Mouse (Mus musculus): ENCODE data around the gene Tdrkh. TPM values are rescaled to one million over a fixed set of nuclear protein-coding genes. Genes with fewer than 3 reads are reported as not detected.

Tdrkh gene
- total RNA-seq, 4 experiments from 2014 or later, result 5.3 to 6.6 (median 6.1) TPM

DNA sequence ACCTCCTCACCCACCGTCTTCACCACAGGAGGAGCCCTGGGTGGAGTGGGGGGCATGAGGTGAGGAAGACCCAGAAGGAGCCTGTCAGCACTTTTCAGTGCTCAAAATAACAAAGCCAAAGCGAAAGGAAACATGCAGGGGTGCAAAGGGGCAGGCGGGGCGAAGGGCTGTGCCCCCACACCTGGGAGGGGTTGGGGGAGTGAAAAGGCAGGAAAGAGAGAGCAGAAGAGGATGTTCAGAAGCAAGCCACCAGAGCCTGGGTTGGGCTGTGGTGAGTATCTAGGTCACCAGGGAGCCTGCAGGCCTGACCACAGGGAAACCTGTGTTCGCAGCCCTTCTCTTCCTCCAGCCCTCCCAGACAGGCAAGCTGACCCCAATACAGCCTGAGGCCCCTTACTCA, 25.0 kb upstream of the Tdrkh start:
- DNase-seq (ENCODE audit: low spot score in 2 of 2), result no peak

DNA sequence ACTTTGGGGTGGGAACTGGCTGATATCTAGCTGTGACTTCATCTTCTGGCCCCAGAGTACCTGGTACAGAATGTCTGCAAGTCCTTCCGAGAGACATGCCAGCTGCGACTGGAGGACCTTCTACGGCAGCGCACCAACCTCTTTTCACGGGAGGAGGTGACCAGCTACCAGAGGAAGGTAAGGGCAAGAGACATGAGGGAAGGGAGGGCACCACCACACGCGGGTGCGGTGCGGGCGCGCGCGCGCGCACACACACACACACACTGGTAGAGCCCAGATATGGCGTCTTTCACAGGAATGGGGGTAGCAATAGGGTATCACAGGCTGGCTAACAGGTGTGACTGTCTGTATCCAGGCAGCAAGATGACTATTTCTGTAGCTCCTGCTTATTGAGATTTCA, 23.7 kb upstream of the Tdrkh start:
- DNase-seq (ENCODE audit: low spot score in 2 of 2), result no peak

GRCm38 (mm10) chr3:94391001-94391400, 22.1 kb upstream of the Tdrkh start:
- DNase-seq (ENCODE audit: low spot score in 2 of 2), result no peak

- no peak for DNase-seq (ENCODE audit: low spot score in 2 of 2)
Observed at GRCm38 (mm10) chr3:94392128-94392527, 20.9 kb upstream of the Tdrkh start.

DNA sequence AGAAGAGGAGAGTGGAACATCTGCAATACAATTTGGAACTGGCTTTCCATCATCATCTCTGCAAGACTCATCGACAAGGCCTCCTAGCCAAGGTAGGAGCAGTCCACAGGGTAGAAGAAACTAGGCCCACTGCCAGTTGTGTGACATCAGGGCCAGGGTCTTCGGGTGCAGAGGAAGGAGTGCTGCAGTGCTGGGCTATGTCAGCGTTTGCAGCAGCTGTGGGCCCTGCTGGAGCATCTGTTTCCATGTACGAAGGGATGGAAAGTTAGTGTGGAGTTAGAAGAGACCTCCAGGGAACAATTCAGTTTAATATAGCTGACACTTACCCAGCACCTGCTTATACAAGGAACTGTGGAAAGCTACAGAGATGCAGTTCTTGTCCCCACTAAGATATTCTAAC, 20.0 kb upstream of the Tdrkh start:
- DNase-seq (ENCODE audit: low spot score in 2 of 2), result no peak

- DNase-seq (ENCODE audit: low spot score in 2 of 2), result no peak
Observed at GRCm38 (mm10) chr3:94396336-94396735, 16.7 kb upstream of the Tdrkh start.

DNA sequence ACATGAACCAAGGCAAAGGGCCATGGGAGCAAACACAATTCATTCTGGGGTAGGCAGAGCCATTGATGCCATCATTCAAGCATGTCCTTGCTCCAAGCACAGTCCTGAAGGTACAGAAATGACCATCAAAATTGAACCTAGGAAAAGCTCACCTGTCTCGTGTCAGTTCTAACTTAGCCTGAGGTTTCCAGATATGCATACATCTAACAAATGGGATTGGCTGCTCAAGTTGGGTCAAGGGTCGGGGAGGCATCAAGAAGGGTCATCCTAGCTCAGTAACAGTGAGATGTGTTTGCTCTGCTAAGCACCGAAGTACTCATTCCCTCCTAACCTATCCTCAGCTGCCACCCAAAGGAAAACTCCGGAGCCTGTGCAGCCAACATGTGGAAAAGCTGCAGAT, 16.2 kb upstream of the Tdrkh start:
- no peak for DNase-seq (ENCODE audit: low spot score in 2 of 2)

GRCm38 (mm10) chr3:94398217-94398616, 14.9 kb upstream of the Tdrkh start, which contains the start of gene Lingo4:
Gene Lingo4, plus strand, starts transcription at chr3:94398517.
- no peak for DNase-seq (ENCODE audit: low spot score in 2 of 2)

DNA sequence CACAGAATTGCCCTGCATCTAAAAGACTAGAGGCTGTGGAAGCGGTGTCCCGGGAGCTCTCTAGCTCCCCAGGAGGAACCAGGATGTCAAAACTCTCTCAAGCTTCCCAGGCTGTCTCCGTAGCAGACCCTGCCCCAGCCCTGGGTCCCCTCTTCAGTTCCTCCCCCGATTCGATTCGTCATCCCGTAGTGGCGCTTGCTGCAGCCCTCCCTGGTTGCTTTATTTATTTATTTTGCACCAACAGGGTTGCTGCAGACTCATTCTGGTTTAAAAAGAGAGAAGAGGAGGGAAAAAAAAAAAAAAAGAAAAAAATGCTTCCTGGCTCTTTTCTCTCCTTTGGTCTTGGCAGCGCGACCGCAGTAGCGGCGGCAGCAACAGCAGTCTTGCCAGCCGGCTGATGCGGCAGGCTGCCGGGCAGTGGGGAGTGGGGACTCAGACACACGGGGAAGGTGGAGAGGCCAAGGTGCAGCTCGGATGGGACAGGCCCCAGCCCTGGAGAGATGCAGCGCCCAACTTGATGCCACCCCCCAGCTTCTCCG, 14.1 kb upstream of the Tdrkh start:
- DNase-seq (ENCODE audit: low spot score in 2 of 2), result no peak

- no peak for DNase-seq (ENCODE audit: low spot score in 2 of 2)
Observed at GRCm38 (mm10) chr3:94399663-94400310, 13.3 kb upstream of the Tdrkh start.

DNA sequence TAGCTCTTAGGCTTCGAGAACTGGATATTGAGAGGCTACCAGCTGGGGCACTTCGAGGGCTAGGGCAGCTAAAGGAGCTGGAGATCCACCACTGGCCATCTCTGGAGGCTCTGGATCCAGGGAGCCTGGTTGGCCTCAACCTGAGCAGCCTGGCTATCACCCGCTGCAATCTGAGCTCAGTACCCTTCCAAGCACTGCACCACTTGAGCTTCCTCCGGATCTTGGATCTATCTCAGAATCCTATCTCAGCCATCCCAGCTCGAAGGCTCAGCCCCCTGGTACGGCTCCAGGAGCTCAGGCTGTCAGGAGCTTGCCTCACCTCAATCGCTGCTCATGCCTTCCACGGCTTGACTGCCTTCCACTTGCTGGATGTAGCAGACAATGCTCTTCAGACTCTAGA, 10.6 kb upstream of the Tdrkh start:
- peak in 1 of 2 experiments; percentile 37 for DNase-seq (ENCODE audit: low spot score in 2 of 2)

GRCm38 (mm10) chr3:94404366-94405054, 8.6 kb upstream of the Tdrkh start:
- DNase-seq (ENCODE audit: low spot score in 2 of 2), result no peak

GRCm38 (mm10) chr3:94405561-94405960, 7.5 kb upstream of the Tdrkh start:
- DNase-seq (ENCODE audit: low spot score in 2 of 2), result no peak

GRCm38 (mm10) chr3:94412530-94412929, 543 bp upstream of the Tdrkh start:
- no peak for DNase-seq (ENCODE audit: low spot score in 2 of 2)

- no peak for DNase-seq (ENCODE audit: low spot score in 2 of 2)
Observed at GRCm38 (mm10) chr3:94430980-94431379, 17.9 kb downstream of the Tdrkh start.

DNA sequence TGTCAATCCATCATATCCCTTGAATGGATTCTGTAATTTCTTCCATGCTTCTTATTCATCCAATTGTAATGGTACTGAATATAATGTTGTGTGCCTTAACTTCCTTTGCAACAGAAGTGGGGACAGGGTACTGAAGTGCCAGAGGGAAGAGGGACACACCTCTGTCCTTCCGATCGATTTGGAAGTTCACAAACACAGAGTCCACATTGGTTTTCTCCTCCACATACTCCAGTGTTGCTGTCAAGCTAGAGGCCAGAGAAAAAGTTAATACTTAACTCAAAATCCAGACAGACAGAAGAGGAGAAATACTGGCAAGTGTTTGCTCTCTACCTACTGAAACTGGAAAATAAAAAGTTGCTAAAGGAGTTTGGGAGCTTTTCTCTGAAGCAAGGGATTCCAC, 21.2 kb downstream of the Tdrkh start:
- no peak for DNase-seq (ENCODE audit: low spot score in 2 of 2)

- no peak for DNase-seq (ENCODE audit: low spot score in 2 of 2)
Observed at GRCm38 (mm10) chr3:94436420-94436819, 23.3 kb downstream of the Tdrkh start.

- no peak for DNase-seq (ENCODE audit: low spot score in 2 of 2)
Observed at GRCm38 (mm10) chr3:94441182-94441581, 28.1 kb downstream of the Tdrkh start.

GRCm38 (mm10) chr3:94442951-94443596, 30.0 kb downstream of the Tdrkh start, which contains the start of gene Mrpl9:
Gene Mrpl9, plus strand, starts transcription at chr3:94443318.
- peak; percentile 90 to 93 for DNase-seq (ENCODE audit: low spot score in 2 of 2)

GRCm38 (mm10) chr3:94443597-94443964, 30.5 kb downstream of the Tdrkh start, which contains the start of gene Oaz3:
Gene Oaz3, minus strand, starts transcription at chr3:94443915.
- DNase-seq (ENCODE audit: low spot score in 2 of 2), result no peak

DNA sequence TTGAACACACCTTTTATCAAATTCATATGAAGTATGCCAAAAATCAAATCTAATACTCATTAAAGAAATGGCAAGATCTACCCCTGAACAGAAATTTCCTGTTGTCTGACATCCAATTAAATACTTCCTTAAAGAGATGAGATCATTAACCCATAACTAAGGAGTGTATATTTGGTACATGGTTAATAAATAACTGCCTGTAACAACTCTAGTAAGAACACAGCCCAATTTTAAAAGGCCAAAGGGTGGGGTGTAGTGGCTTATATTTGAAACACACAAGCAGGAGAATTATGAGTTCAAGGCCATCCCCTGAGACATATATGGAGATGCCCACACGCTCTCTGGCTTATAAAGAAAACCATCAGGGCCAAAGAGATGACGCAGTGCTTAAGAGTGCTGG, 36.3 kb downstream of the Tdrkh start:
- DNase-seq (ENCODE audit: low spot score in 2 of 2), result no peak

DNA sequence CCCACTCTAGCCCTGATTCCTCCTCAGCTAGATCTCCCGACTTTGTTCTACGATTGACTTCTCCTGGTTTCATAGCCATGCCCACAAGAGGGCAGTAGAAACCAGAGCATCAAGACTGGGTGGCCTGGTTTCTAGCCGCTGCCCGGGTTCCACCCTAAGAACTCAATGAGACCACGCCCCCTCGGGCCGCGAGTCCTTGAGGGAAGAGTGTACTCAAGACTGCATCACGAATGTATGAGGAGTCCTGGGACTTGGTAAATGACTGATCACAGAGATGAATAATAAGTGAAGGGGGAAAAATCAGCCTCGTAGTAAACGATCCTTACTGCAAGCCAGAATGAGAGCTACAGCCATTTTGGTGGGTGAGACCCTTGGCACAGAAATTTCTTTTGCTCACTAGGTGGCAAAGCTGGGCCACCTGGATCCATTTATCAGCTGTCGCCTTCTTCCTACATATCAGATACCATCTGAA, 43.5 kb downstream of the Tdrkh start:
- DNase-seq (ENCODE audit: low spot score in 2 of 2), result peak; percentile 53 to 62

Measured in gastrocnemius, adult 8-10 months (tissue).